Mouse (Mus musculus) spleen, postnatal 10 days (tissue): ENCODE measurements around the gene Ccdc69.
A peak's percentile ranks its signal among the peaks of the same experiment; 100 is the strongest.
"Not testable (repeated sequence)": the region's sequence is repeated elsewhere in the genome, so short reads cannot be mapped to it uniquely, and the experiment has no call there.

Experiments used
- DNase-seq, 2 experiments: peaks; one replicate each; pipeline ENCODE4 v3.0.0; 2021 to 2022; ENCODE audit warnings: low spot score in 2 of 2

Ccdc69 gene

DNA sequence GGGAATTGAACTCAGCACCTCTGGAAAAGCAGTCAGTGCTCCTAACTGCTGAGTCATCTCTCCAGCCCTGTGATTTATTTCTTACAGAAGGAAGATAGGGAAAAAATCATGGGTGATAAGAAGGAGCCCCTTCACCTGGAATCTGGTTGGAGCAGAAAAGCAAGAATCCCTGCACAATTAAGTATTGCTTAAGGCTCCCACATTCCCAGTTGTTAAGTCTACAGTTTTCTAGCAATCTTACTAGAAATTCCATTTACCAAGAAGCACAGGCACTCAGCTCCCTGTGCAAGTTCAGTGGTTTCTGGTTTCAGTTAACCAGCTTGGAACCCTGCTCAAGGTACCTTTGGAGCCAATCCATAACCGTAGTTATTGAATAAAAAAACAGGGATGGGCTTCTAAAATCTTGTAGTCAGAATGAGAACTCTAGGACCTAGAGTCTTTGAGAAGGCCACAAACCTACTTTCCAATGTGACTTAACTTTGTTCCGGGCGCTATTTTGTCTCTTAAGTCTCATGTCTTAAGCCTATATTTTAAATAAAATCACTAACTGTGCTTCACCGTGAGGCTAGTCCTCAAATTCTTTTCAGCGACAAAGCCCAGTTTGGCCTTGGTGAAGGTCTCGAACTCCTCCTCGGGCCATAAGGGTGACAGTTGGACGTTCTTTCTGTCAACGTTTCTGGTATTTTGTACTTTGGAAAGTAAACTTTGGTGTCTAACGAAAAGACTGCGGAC is 19.0 kb upstream of the Ccdc69 start:
- DNase-seq: no peak

- DNase-seq: not testable (repeated sequence)
These were observed 18.4 kb upstream of the Ccdc69 start for GRCm38 (mm10) chr11:55096296-55096695.

DNA sequence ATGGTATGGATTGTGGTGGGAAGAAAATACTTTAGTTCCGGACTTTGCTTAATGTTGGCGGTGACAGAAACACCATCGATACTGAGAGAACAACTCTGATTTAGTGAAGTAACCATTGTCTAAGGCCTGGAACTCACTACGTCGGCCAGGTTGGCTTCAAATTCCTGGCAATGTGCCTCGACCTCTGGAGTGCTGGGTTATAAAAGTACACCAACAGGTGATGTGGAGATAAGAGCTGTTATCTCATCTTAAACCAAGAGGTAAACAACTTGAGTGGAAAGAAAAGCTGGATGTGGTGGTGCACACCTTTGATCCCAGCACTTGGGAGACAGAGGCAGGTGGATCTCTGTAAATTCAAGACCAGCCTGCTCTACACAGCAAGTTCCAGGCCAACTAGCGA is 15.2 kb upstream of the Ccdc69 start:
- DNase-seq: no peak

DNA sequence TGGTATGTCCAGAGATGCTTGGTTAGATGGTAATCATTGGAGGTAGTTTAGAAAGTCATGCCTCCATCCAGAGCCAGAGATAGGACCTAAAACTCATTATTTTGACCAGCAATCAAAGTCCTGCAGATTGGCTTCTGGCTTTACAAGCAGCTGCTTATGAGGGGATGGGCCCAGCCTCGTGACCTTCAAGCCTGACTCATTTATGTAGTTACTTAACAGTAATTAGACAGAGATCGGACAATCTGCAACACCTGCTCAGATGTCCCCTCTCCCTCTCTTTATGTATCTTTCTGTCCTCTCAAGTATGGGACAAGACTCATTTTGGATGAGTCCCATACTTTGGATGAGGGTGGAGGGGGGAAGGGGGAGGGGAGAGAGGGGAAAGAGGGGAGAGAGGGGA is 12.0 kb upstream of the Ccdc69 start:
- no peak for DNase-seq

- DNase-seq: peak; percentile 33 to 74
These were observed 9.1 kb upstream of the Ccdc69 start for GRCm38 (mm10) chr11:55087006-55087405.

DNA sequence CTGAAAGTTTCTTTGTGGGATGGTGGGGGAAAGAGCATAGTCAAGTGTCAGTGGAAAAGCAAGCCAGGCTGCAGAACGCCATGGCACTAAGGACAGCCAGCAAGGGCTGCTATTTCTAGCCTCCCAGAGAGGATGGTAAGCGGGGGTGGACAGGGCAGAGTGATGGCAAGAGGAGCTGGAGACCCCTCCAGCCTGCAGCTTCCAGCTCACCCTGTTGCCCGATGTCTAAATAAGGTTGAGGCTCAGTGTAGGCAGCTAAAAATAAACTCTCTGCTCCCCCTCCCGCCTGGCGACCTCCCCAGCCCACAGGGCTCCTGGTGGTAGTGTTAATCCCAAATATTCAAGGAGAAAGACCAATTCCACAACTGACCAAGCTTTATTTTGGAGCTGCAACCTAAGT is 7.5 kb upstream of the Ccdc69 start:
- DNase-seq: no peak

DNA sequence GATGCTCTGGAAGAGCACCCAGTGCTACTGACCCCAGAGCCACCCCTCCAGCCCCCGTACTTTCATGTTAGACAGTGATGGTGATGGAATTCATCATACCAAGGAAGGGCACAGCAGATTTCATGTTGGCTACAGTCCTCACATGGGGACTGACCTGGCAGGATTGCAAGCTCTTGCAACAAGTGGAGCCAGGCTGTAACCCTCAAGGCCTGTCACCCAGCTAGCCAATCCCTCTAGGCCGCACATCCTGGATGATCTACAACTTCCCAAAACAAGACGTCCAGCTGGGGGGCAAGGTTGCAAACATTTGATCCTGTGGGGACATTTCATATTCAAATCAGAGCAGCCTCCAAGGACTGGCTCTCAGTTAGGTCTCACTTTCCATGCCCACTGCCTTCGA is 6.7 kb upstream of the Ccdc69 start:
- DNase-seq: no peak

DNA sequence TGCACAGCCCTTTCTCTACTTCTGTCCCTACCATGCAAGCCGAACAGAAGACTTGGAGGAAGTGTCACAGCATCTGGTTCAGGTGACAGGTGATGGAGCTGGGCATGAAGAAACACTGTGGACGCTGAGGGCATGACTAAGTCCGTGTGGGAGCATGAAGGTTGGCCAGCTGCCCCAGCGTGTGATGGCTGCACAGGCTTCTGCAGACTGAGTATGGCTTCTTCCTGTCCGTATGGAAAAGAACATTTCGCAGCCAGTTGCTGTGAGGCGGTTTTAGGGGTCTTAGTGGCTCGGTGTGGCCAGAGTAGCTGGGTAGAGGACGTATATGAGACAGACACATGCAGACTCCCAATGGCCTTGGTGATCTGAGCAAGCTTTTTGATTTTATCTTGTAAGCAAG is 3.3 kb upstream of the Ccdc69 start:
- DNase-seq: no peak

- DNase-seq: no peak
These were observed 1.2 kb upstream of the Ccdc69 start for GRCm38 (mm10) chr11:55079180-55079579.

- no peak for DNase-seq
These were observed 571 bp upstream of the Ccdc69 start for GRCm38 (mm10) chr11:55078502-55078901.

GRCm38 (mm10) chr11:55076234-55076633 is 1.7 kb downstream of the Ccdc69 start:
- no peak for DNase-seq

- DNase-seq: no peak
These were observed 2.3 kb downstream of the Ccdc69 start for GRCm38 (mm10) chr11:55075602-55076001.

- DNase-seq: no peak
These were observed 4.7 kb downstream of the Ccdc69 start for GRCm38 (mm10) chr11:55073191-55073590.

GRCm38 (mm10) chr11:55072467-55072866 is 5.5 kb downstream of the Ccdc69 start:
- DNase-seq: peak in 1 of 2 experiments; percentile 36

DNA sequence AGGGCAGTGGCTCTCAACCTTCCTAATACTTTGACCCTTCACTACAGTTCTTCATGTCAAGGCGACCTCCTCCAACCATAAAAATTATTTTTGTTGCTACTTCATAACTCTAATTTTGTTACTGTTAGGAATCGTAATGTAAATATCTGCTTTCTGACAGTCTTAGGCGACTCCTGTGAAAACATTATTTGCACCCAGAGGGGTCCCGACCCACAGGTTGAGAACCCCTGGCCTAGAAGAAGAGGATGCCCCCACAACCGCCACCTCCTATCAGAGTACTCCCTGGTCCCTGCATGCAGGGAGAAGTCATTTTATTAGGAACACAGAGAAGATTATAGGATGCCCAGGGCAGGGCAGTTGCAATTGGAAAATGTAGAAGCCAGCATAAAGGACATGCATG is 6.6 kb downstream of the Ccdc69 start:
- DNase-seq: no peak

- DNase-seq: no peak
These were observed 8.9 kb downstream of the Ccdc69 start for GRCm38 (mm10) chr11:55069023-55069422.

DNA sequence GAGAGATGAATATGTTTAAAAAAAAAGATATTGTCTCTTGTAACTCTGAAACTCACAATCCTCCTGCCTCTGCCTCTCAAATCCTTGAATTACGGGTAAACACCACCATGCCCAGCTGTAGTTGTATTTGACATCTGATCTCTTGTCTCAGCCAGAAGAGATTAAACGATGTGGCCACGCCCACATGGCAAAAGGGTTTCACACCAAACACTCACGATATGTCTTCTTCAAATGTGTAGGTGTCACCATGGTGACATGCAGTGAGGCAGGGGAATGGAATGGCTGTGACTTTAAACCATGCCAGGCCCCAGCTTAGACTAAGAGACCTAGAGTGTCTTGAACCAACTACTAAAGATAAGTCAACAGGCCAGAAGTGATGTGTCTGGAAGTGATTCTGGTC is 11.0 kb downstream of the Ccdc69 start:
- no peak for DNase-seq

GRCm38 (mm10) chr11:55062856-55063255 is 15.1 kb downstream of the Ccdc69 start:
- DNase-seq: no peak

- no peak for DNase-seq
These were observed 17.1 kb downstream of the Ccdc69 start for GRCm38 (mm10) chr11:55060802-55061201.

- DNase-seq: no peak
These were observed 20.4 kb downstream of the Ccdc69 start for GRCm38 (mm10) chr11:55057511-55057910.

- no peak for DNase-seq
These were observed 27.0 kb downstream of the Ccdc69 start for GRCm38 (mm10) chr11:55050837-55051510.

DNA sequence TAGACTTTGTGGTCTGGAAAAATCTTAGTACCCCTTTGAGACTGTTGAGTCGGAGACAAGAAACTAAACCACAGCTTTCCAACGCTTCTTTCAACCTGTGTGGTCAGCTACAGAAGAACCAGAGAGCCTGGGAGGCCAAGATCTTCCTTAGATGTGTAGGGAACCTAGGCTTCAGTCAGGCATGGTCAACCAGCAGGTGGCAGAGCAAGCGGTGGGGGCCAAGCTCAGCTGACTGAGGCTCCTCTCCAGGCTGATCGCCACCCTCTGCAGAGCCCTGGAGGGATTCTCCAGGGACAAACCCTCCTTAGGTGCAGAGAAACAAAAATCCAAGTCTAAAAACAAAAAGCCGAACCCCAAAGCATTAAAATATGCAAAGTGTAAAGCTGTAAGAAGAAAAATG is 31.3 kb downstream of the Ccdc69 start:
- peak; percentile 16 to 69 for DNase-seq

GRCm38 (mm10) chr11:55041348-55041747 is 36.6 kb downstream of the Ccdc69 start:
- DNase-seq: peak in 1 of 2 experiments; percentile 38
